Mouse (Mus musculus): ENCODE data around the gene Pld1. TPM values are rescaled to one million over a fixed set of nuclear protein-coding genes. Genes with fewer than 3 reads are reported as not detected.
"Not testable (repeated sequence)": the region's sequence is repeated elsewhere in the genome, so short reads cannot be mapped to it uniquely, and the experiment has no call there.

Gene Pld1
- polyA plus RNA-seq, 1 experiment: 9.0 TPM

GRCm38 (mm10) chr3:27937144-27938110, 1.1 kb upstream of the Pld1 start:
- WGBS: 65% methylated on average over 13 of the region's 13 CpGs
- DNase-seq: no peak
- H3K4me3 ChIP-seq (replicated peaks; ENCODE audit: extremely low read depth, low read depth, low read length): no peak overlapping the region
- peaks cover 6% of the 10 kb centered on the region for H3K4me1 ChIP-seq (ENCODE audit: control insufficient read depth, insufficient read depth, low read length)
- no peak for TF ChIP-seq CTCF (IDR thresholded peaks at IDR 0.05; ENCODE audit: insufficient read depth, low read length)
- TF ChIP-seq POLR2A (IDR thresholded peaks at IDR 0.05; ENCODE audit: borderline replicate concordance, extremely low read depth, low read depth, low read length): no peak

GRCm38 (mm10) chr3:27941634-27942033, 3.1 kb downstream of the Pld1 start:
- H3K4me3 ChIP-seq (replicated peaks; ENCODE audit: extremely low read depth, low read depth, low read length): no peak overlapping the region
- no peak for DNase-seq
- TF ChIP-seq CTCF (IDR thresholded peaks at IDR 0.05; ENCODE audit: insufficient read depth, low read length) (no peak), POLR2A (IDR thresholded peaks at IDR 0.05; ENCODE audit: borderline replicate concordance, extremely low read depth, low read depth, low read length) (no peak)
- 85% methylated on average over 3 of the region's 3 CpGs for WGBS
- H3K4me1 ChIP-seq (ENCODE audit: control insufficient read depth, insufficient read depth, low read length): peaks cover 6% of the 10 kb centered on the region

- Histone ChIP-seq H3K4me1 (ENCODE audit: control insufficient read depth, insufficient read depth, low read length) (peaks cover 4% of the 10 kb centered on the region; the same call in 1 of the 2 replicates), H3K4me3 (replicated peaks; ENCODE audit: extremely low read depth, low read depth, low read length) (no peak overlapping the region)
- WGBS: 70% methylated on average over 7 of the region's 7 CpGs
- no peak for TF ChIP-seq CTCF (IDR thresholded peaks at IDR 0.05; ENCODE audit: insufficient read depth, low read length)
- TF ChIP-seq POLR2A (IDR thresholded peaks at IDR 0.05; ENCODE audit: borderline replicate concordance, extremely low read depth, low read depth, low read length): no peak
- no peak for DNase-seq
These were observed 4.5 kb downstream of the Pld1 start for GRCm38 (mm10) chr3:27942991-27943390.

GRCm38 (mm10) chr3:27945397-27945796, 6.9 kb downstream of the Pld1 start:
- 89% methylated on average over 2 of the region's 2 CpGs for WGBS
- DNase-seq; H3K4me3 ChIP-seq (replicated peaks; ENCODE audit: extremely low read depth, low read depth, low read length); H3K4me1 ChIP-seq (ENCODE audit: control insufficient read depth, insufficient read depth, low read length): not testable (repeated sequence)

DNA sequence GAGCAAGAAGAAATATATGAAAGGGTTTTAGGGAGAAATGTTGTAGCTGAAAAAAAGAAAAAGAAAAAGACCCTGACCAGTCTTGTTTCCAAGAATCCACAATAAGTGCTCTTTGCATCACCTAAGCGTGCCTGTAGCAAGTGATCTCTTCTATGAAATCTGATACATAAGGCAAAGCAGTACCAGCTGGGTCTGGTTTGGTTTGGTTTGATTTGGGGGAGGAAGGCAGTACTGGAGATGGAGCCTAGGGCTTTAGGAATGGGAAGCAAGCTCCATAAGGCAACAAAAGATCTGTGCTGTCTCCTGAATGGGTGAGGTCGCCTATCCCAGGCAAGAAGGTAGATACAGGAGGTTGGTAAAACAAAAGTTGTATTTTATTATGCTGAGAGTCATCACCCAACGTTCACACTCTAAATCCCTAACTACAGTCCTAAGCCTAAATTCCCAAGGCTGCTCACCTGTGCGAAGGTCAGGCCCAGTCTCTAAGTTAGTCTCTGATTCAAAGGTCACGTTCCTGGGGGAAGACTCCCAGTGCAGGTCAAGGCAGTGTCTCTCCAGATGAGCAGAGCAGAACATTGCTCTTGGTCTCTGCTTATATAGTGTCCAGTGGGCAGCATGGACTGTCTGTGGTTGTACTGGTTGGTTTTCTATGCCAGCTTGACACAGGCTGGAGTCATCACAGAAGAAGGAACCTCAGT, 10.8 kb downstream of the Pld1 start:
- H3K4me1 ChIP-seq (ENCODE audit: control insufficient read depth, insufficient read depth, low read length): no peaks in the 10 kb centered on the region
- H3K4me3 ChIP-seq (replicated peaks; ENCODE audit: extremely low read depth, low read depth, low read length): no peak overlapping the region
- no peak for DNase-seq
- TF ChIP-seq CTCF (IDR thresholded peaks at IDR 0.05; ENCODE audit: insufficient read depth, low read length): no peak
- TF ChIP-seq POLR2A (IDR thresholded peaks at IDR 0.05; ENCODE audit: borderline replicate concordance, extremely low read depth, low read depth, low read length): no peak
- WGBS: 87% methylated on average over 5 of the region's 5 CpGs

DNA sequence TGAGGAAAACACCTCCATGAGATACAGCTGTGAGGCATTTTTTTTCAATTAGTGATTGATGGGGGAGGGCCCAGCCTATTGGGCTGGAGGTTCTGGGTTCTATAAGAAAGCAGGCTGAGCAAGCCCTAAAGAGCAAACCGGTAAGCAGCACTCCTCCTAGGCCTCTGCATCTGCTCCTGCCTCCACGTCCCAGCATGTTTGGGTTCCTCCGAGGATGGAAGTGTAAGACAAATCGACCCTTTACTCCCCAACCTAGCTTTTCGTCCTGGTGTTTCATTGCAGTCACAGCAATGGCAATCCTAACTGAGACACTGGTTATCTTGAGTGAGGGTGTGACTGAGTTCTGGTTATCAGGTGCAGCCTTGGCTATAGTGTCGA, 11.4 kb downstream of the Pld1 start:
- Histone ChIP-seq H3K4me1 (ENCODE audit: control insufficient read depth, insufficient read depth, low read length) (no peaks in the 10 kb centered on the region), H3K4me3 (replicated peaks; ENCODE audit: extremely low read depth, low read depth, low read length) (no peak overlapping the region)
- TF ChIP-seq CTCF (IDR thresholded peaks at IDR 0.05; ENCODE audit: insufficient read depth, low read length) (no peak), POLR2A (IDR thresholded peaks at IDR 0.05; ENCODE audit: borderline replicate concordance, extremely low read depth, low read depth, low read length) (no peak)
- DNase-seq: no peak
- 83% methylated on average over 6 of the region's 6 CpGs for WGBS

DNA sequence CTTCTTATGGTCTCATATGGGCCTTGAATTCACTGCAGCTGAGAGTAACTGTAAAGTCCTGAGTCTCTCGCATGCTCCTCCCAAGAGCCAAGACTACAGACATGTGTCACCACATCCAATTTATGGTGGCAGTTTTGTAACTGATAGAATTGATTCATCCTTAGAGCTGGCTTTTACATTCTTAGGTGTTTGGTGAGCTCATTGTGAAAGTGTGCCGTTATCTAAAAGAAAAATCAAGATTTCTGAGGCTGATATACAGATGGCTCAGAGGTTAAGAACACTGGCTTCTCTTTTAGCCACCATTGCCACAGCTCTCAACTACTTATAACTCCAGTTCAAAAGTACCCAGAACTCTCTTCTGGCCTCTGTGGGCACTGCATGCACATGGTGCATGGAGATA, 12.2 kb downstream of the Pld1 start:
- WGBS: 94% methylated on average over 2 of the region's 2 CpGs
- no peak overlapping the region for H3K4me3 ChIP-seq (replicated peaks; ENCODE audit: extremely low read depth, low read depth, low read length)
- no peaks in the 10 kb centered on the region for H3K4me1 ChIP-seq (ENCODE audit: control insufficient read depth, insufficient read depth, low read length)
- no peak for TF ChIP-seq CTCF (IDR thresholded peaks at IDR 0.05; ENCODE audit: insufficient read depth, low read length)
- TF ChIP-seq POLR2A (IDR thresholded peaks at IDR 0.05; ENCODE audit: borderline replicate concordance, extremely low read depth, low read depth, low read length): no peak
- no peak for DNase-seq

DNA sequence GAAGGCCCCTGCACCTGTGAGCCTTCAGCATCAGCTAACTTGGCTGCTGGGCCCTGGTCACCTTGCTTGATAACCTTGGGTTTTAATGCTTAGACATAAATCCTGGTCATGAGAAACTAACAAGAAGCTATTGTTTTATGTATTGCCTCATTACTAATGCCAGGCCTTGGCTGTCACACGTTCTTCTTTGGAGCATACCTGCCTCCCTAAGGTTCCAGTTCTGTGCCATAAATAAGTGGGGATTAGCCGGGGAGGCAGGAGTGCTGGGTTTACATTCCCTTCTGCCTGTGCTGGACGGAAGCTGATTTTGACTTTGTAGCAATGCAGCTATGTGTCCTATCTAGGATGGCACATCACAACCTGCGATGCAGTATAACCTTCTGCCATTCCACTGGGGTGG, 13.2 kb downstream of the Pld1 start:
- Histone ChIP-seq H3K4me3 (replicated peaks; ENCODE audit: extremely low read depth, low read depth, low read length) (no peak overlapping the region), H3K4me1 (ENCODE audit: control insufficient read depth, insufficient read depth, low read length) (no peaks in the 10 kb centered on the region)
- no peak for DNase-seq
- TF ChIP-seq POLR2A (IDR thresholded peaks at IDR 0.05; ENCODE audit: borderline replicate concordance, extremely low read depth, low read depth, low read length): no peak
- no peak for TF ChIP-seq CTCF (IDR thresholded peaks at IDR 0.05; ENCODE audit: insufficient read depth, low read length)
- WGBS: 91% methylated on average over 4 of the region's 4 CpGs

DNA sequence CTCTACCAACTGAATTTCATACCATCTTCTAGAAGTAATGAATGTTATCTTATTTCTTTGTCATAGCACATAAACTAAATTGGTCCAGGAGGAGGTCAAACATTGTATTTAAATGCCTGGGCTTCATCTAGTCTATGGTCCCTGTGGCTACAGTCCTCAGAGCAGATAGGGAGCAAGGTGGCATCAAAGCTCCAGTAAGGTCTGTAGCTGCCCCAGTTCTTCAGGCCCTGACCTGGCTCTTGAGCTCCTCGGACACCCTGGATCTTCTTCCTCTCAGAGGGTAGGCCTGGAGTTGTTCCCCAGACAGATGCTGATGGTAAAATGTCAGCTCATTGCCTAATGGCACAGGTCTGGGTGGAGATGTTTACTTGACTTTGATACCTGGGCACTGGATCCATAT, 17.5 kb downstream of the Pld1 start:
- WGBS: 76% methylated on average over 1 of the region's 1 CpGs

DNA sequence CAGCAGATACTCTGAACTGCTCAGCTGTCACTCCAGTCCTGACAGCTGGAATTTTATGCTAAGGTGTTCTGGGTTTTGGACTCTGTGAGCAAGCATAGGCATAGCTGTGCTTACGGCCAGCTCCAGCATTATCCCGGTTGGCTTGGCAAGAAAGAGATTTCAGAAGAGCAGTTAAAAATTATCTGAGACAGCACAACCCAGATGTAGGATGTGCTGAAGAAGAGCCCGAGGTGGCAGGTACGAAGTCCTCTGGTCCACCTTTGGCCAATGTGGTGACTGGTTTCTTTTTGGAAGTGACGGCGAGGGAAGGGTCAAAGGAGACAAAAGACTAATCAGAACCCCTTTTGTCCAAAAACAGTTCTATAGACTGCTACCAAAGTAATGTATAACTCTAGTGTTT, 20.7 kb downstream of the Pld1 start:
- WGBS: 90% methylated on average over 6 of the region's 6 CpGs

More for the DNA sequence above, 17.5 kb downstream of the Pld1 start:
- no peak for DNase-seq
- H3K4me3 ChIP-seq (replicated peaks; ENCODE audit: extremely low read depth, low read depth, low read length): no peak overlapping the region
- TF ChIP-seq POLR2A (IDR thresholded peaks at IDR 0.05; ENCODE audit: borderline replicate concordance, extremely low read depth, low read depth, low read length) (no peak), CTCF (IDR thresholded peaks at IDR 0.05; ENCODE audit: insufficient read depth, low read length) (no peak)
- no peaks in the 10 kb centered on the region for H3K4me1 ChIP-seq (ENCODE audit: control insufficient read depth, insufficient read depth, low read length)

More for the DNA sequence above, 20.7 kb downstream of the Pld1 start:
- Histone ChIP-seq H3K4me3 (replicated peaks; ENCODE audit: extremely low read depth, low read depth, low read length) (no peak overlapping the region), H3K4me1 (ENCODE audit: control insufficient read depth, insufficient read depth, low read length) (no peaks in the 10 kb centered on the region)
- no peak for DNase-seq
- TF ChIP-seq POLR2A (IDR thresholded peaks at IDR 0.05; ENCODE audit: borderline replicate concordance, extremely low read depth, low read depth, low read length): no peak
- TF ChIP-seq CTCF (IDR thresholded peaks at IDR 0.05; ENCODE audit: insufficient read depth, low read length): no peak
